Mouse (Mus musculus): ENCODE measurements at regions not wholly inside any gene's neighbourhood (a gene's known extent, or its start where the extent isn't known, plus 50 kb on each side); places are given as distances from the start of the nearest gene placed in this dataset.
"Not testable (repeated sequence)": the region's sequence is repeated elsewhere in the genome, so short reads cannot be mapped to it uniquely, and the experiment has no call there.

GRCm38 (mm10) chr6:68680792-68681110 lies 1145.2 kb upstream of the Tacstd2 start:
- not testable (repeated sequence) for TF ChIP-seq CTCF (conservative IDR thresholded peaks at IDR 0.05 in 1 of 2, IDR thresholded peaks at IDR 0.05 in 1 of 2; ENCODE audit: low read depth in 2 of 2, low read length in 2 of 2); JUND (conservative IDR thresholded peaks at IDR 0.05; ENCODE audit: low read depth, low read length); UBTF (IDR thresholded peaks at IDR 0.05; ENCODE audit: low read depth, low read length); RAD21 (IDR thresholded peaks at IDR 0.05; ENCODE audit: low read depth, low read length); POLR2A (IDR thresholded peaks at IDR 0.05; ENCODE audit: low read depth, low read length)

All from CH12.LX (cell line).